Mouse (Mus musculus): ENCODE data around the gene Inca1. TPM values are rescaled to one million over a fixed set of nuclear protein-coding genes. Genes with fewer than 3 reads are reported as not detected.
A peak's percentile ranks its signal among the peaks of the same experiment; 100 is the strongest.

Gene Inca1
- polyA plus RNA-seq, 1 experiment from 2014 or later = 1.3 TPM

- WGBS = 11% methylated on average over 8 of the region's 8 CpGs
- no peak for ATAC-seq
- Histone ChIP-seq H3K9me3 (ENCODE audit: control insufficient read depth, low read length) (no peaks in the 10 kb centered on the region), H3K4me2 (ENCODE audit: low read length) (peak overlapping the region; percentile 67), H3K4me1 (replicated peaks; ENCODE audit: control insufficient read depth, insufficient read depth, low read length) (peaks cover 17% of the 10 kb centered on the region), H3K27me3 (replicated peaks; ENCODE audit: control insufficient read depth, insufficient read depth, low read length) (no peaks in the 10 kb centered on the region), H3K36me3 (ENCODE audit: control insufficient read depth, insufficient read depth) (peaks cover 5% of the 10 kb centered on the region), H3K9ac (replicated peaks; ENCODE audit: low read depth, low read length) (peak overlapping the region; percentile 91), H3K27ac (ENCODE audit: low read length) (0 out of 2 replicates have a peak overlapping the region, but pooled peaks have one; percentile 30), H3K4me3 (replicated peaks; ENCODE audit: low read length) (peak overlapping the region; percentile 80)
These were observed 11.6 kb downstream of the Inca1 start for GRCm38 (mm10) chr11:70688372-70688771.

DNA sequence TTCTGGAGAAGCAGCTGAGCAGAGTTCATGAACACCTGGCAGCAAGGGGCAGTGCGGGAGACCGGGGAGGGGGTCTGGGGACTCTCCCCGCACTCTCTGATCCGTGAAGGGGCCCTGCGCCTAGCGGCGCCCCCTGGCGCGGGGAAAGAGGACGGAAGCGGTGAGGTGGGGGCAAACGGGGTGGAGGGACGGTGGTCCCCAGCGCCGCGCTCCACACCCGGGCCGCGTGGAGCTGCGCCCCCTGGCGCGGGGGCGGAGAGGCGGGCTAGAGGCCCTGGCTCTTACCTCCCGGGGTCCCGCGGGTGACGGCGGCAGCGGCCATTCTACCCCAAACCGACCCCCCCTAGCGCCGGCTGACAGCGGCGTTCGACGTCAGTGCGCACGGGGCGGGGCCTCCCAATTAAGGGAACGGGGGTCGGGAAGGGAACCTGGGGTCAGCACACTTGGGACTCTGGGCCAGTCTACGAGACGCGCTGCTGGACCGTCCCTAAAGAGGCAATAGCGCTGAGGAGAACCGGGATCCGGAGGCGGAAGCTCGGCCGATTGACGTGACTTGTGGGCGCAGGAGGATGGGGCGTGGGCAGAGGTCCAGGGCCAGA is 12.3 kb downstream of the Inca1 start, which contains the start of gene Camta2:
Camta2 (minus strand) TSS at position 505 of the 599 bp plus-strand sequence.
- Histone ChIP-seq H3K4me3 (replicated peaks; ENCODE audit: low read length) (peak within 1 kb of the TSS; percentile 80), H3K9me3 (ENCODE audit: control insufficient read depth, low read length) (no peaks in the 10 kb centered on the region), H3K4me2 (ENCODE audit: low read length) (peak within 1 kb of the TSS; percentile 67), H3K9ac (replicated peaks; ENCODE audit: low read depth, low read length) (peak within 1 kb of the TSS; percentile 91), H3K27me3 (replicated peaks; ENCODE audit: control insufficient read depth, insufficient read depth, low read length) (no peaks in the 10 kb centered on the region), H3K36me3 (ENCODE audit: control insufficient read depth, insufficient read depth) (peaks cover 6% of the 10 kb centered on the region), H3K4me1 (replicated peaks; ENCODE audit: control insufficient read depth, insufficient read depth, low read length) (peaks cover 17% of the 10 kb centered on the region), H3K27ac (ENCODE audit: low read length) (peak within 1 kb of the TSS; percentile 80)
- WGBS = 0% methylated on average over 37 of the region's 55 CpGs
- ATAC-seq = peak; percentile 81

DNA sequence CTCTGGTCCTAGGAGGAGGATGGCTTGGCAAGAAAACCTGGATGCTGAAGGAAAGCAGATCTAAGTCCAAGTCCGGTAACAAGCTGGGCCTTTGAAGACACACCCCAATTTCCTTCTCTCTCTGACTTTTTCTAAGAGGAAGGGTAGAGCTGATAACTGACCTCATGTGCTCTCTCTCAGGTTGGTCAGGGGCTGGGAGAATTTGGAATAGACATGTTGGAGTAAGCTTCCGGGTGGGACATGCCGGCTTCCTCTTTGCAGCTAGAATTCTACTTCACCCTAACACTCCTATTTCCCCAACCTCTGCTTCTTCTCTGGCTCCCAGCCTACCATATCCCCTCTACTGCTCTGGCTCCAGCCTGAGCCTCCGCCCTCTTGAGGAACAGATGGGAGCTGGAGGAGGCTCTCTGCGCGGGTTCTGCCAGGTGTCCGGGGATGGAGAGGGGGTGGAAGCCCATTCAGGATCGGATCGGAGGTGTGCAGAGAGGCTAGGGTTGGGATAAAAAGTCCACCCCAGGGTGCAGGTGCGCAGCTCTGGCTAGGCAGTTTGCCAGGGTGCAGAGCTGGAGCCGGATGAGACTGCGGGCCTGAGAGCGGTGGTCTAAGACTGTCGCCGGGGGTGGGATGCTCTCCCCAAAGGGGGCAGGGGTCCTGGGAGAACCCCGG is 12.9 kb downstream of the Inca1 start:
- 5% methylated on average over 16 of the region's 16 CpGs for WGBS
- H3K9ac ChIP-seq (replicated peaks; ENCODE audit: low read depth, low read length) = peak overlapping the region; percentile 91
- H3K27ac ChIP-seq (ENCODE audit: low read length) = peak overlapping the region; percentile 80
- H3K4me3 ChIP-seq (replicated peaks; ENCODE audit: low read length) = peak overlapping the region; percentile 80
- peak; percentile 77 for ATAC-seq
- peaks cover 23% of the 10 kb centered on the region for H3K4me1 ChIP-seq (replicated peaks; ENCODE audit: control insufficient read depth, insufficient read depth, low read length)
- H3K36me3 ChIP-seq (ENCODE audit: control insufficient read depth, insufficient read depth) = peaks cover 6% of the 10 kb centered on the region
- no peaks in the 10 kb centered on the region for H3K27me3 ChIP-seq (replicated peaks; ENCODE audit: control insufficient read depth, insufficient read depth, low read length)
- H3K9me3 ChIP-seq (ENCODE audit: control insufficient read depth, low read length) = no peaks in the 10 kb centered on the region
- H3K4me2 ChIP-seq (ENCODE audit: low read length) = peak overlapping the region; percentile 67

DNA sequence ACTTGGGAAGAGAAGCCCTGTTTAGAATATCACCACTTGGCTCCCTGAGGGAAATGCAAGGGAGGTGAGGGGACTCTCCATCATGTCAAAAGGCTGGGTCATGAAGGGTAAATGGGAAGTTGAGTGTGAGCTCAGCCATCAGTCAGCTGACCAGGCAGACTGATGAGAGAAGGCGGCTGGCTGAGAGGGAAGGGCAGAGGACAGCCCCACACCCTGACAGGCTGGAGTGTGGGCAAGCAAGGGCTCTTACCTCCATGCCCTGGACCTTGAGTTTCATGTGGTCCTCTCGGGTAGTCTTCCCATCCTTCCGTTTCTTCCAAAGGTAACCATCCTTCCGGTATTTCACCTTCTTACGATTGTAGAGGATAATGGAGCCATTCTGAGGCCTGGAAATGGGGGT is 16.3 kb downstream of the Inca1 start:
- Histone ChIP-seq H3K9me3 (ENCODE audit: control insufficient read depth, low read length) (no peaks in the 10 kb centered on the region), H3K27ac (ENCODE audit: low read length) (no peak overlapping the region), H3K4me3 (replicated peaks; ENCODE audit: low read length) (no peak overlapping the region), H3K9ac (replicated peaks; ENCODE audit: low read depth, low read length) (no peak overlapping the region), H3K27me3 (replicated peaks; ENCODE audit: control insufficient read depth, insufficient read depth, low read length) (no peaks in the 10 kb centered on the region), H3K36me3 (ENCODE audit: control insufficient read depth, insufficient read depth) (peaks cover 12% of the 10 kb centered on the region), H3K4me1 (replicated peaks; ENCODE audit: control insufficient read depth, insufficient read depth, low read length) (peaks cover 23% of the 10 kb centered on the region), H3K4me2 (ENCODE audit: low read length) (no peak overlapping the region)
- WGBS = 89% methylated on average over 5 of the region's 5 CpGs
- ATAC-seq = no peak

DNA sequence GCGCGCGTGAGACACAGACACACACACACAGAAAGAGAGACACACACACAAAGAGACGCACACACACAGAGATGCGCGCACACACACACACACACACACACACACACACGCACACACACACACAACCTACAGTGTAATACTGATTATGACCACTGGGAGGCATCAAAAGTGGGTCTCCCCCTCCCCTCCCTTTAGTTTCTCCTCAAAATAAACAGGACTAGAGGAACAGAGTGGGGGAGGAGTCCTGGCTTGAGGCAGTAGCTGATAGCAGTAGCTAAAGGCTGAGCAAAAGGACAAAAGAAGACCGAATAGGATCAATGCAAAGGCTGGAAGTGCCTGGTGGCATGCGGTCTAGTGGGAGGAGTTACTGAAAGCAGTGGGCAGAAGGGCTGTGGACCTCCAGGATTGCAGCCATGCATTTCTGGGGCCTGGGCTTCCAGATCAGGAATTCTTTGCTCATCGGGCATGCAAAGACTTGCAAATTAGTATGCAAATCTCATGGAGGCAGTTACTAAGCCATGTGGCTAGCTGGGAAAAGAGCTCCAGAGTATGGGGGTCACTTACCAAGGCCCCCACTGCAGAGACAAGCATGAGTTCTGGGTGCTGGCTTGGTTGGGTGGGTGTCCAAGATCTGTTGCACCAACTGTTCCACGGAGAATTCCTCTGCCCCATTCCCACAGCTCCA is 17.9 kb downstream of the Inca1 start:
- peak; percentile 86 for ATAC-seq
- H3K27ac ChIP-seq (ENCODE audit: low read length) = peak overlapping the region; percentile 71
- peak overlapping the region; percentile 24; the same call in 1 of the 2 replicates for H3K4me2 ChIP-seq (ENCODE audit: low read length)
- 14% methylated on average over 11 of the region's 11 CpGs for WGBS
- no peaks in the 10 kb centered on the region for H3K9me3 ChIP-seq (ENCODE audit: control insufficient read depth, low read length)
- H3K4me1 ChIP-seq (replicated peaks; ENCODE audit: control insufficient read depth, insufficient read depth, low read length) = peaks cover 16% of the 10 kb centered on the region
- H3K36me3 ChIP-seq (ENCODE audit: control insufficient read depth, insufficient read depth) = peaks cover 12% of the 10 kb centered on the region
- H3K9ac ChIP-seq (replicated peaks; ENCODE audit: low read depth, low read length) = 0 out of 2 replicates have a peak overlapping the region, but pooled peaks have one; percentile 39
- no peak overlapping the region for H3K4me3 ChIP-seq (replicated peaks; ENCODE audit: low read length)
- no peaks in the 10 kb centered on the region for H3K27me3 ChIP-seq (replicated peaks; ENCODE audit: control insufficient read depth, insufficient read depth, low read length)

- Histone ChIP-seq H3K4me1 (replicated peaks; ENCODE audit: control insufficient read depth, insufficient read depth, low read length) (peaks cover 9% of the 10 kb centered on the region), H3K9ac (replicated peaks; ENCODE audit: low read depth, low read length) (no peak overlapping the region), H3K4me3 (replicated peaks; ENCODE audit: low read length) (no peak overlapping the region), H3K4me2 (ENCODE audit: low read length) (no peak overlapping the region), H3K9me3 (ENCODE audit: control insufficient read depth, low read length) (no peaks in the 10 kb centered on the region), H3K27ac (ENCODE audit: low read length) (no peak overlapping the region), H3K36me3 (ENCODE audit: control insufficient read depth, insufficient read depth) (peaks cover 12% of the 10 kb centered on the region), H3K27me3 (replicated peaks; ENCODE audit: control insufficient read depth, insufficient read depth, low read length) (no peaks in the 10 kb centered on the region)
- ATAC-seq = no peak
- WGBS = 68% methylated on average over 12 of the region's 12 CpGs
These were observed 18.8 kb downstream of the Inca1 start for GRCm38 (mm10) chr11:70681170-70681569.

DNA sequence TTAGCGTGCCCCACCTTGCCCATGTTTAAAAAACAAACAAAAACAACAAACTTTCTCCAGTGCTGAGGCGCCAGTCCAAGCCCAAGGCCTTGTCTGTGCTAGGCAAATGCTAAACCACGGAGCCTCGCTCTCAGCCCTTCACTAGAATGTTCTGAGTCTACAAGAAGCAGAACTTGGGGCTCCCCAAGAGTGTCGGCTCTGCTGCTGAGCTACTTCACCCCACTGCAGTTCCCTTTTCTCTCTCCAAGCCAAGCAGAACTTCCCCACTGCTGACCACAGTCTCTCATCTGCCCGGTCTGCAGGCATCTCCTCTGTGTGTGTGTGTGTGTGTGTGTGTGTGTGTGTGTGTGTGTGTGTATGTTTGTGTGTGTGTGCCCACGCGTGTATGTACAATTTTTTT is 20.1 kb downstream of the Inca1 start:
- no peak overlapping the region for H3K27ac ChIP-seq (ENCODE audit: low read length)
- WGBS = 92% methylated on average over 8 of the region's 8 CpGs
- no peaks in the 10 kb centered on the region for H3K9me3 ChIP-seq (ENCODE audit: control insufficient read depth, low read length)
- H3K4me1 ChIP-seq (replicated peaks; ENCODE audit: control insufficient read depth, insufficient read depth, low read length) = peaks cover 9% of the 10 kb centered on the region
- H3K4me3 ChIP-seq (replicated peaks; ENCODE audit: low read length) = no peak overlapping the region
- no peak overlapping the region for H3K9ac ChIP-seq (replicated peaks; ENCODE audit: low read depth, low read length)
- no peak overlapping the region for H3K4me2 ChIP-seq (ENCODE audit: low read length)
- no peaks in the 10 kb centered on the region for H3K27me3 ChIP-seq (replicated peaks; ENCODE audit: control insufficient read depth, insufficient read depth, low read length)
- no peak for ATAC-seq
- peaks cover 12% of the 10 kb centered on the region for H3K36me3 ChIP-seq (ENCODE audit: control insufficient read depth, insufficient read depth)

- ATAC-seq = no peak
- no peak overlapping the region for H3K4me3 ChIP-seq (replicated peaks; ENCODE audit: low read length)
- WGBS = 95% methylated on average over 8 of the region's 8 CpGs
- peaks cover 9% of the 10 kb centered on the region for H3K4me1 ChIP-seq (replicated peaks; ENCODE audit: control insufficient read depth, insufficient read depth, low read length)
- H3K9me3 ChIP-seq (ENCODE audit: control insufficient read depth, low read length) = no peaks in the 10 kb centered on the region
- peaks cover 12% of the 10 kb centered on the region for H3K36me3 ChIP-seq (ENCODE audit: control insufficient read depth, insufficient read depth)
- H3K27ac ChIP-seq (ENCODE audit: low read length) = no peak overlapping the region
- no peak overlapping the region for H3K9ac ChIP-seq (replicated peaks; ENCODE audit: low read depth, low read length)
- H3K4me2 ChIP-seq (ENCODE audit: low read length) = no peak overlapping the region
- no peaks in the 10 kb centered on the region for H3K27me3 ChIP-seq (replicated peaks; ENCODE audit: control insufficient read depth, insufficient read depth, low read length)
These were observed 20.6 kb downstream of the Inca1 start for GRCm38 (mm10) chr11:70679361-70679760.

- H3K36me3 ChIP-seq (ENCODE audit: control insufficient read depth, insufficient read depth) = peaks cover 8% of the 10 kb centered on the region
- H3K27ac ChIP-seq (ENCODE audit: low read length) = no peak overlapping the region
- no peak overlapping the region for H3K4me2 ChIP-seq (ENCODE audit: low read length)
- no peaks in the 10 kb centered on the region for H3K9me3 ChIP-seq (ENCODE audit: control insufficient read depth, low read length)
- peaks cover 9% of the 10 kb centered on the region for H3K4me1 ChIP-seq (replicated peaks; ENCODE audit: control insufficient read depth, insufficient read depth, low read length)
- no peak overlapping the region for H3K9ac ChIP-seq (replicated peaks; ENCODE audit: low read depth, low read length)
- no peak overlapping the region for H3K4me3 ChIP-seq (replicated peaks; ENCODE audit: low read length)
- WGBS = 76% methylated on average over 2 of the region's 2 CpGs
- no peak for ATAC-seq
- H3K27me3 ChIP-seq (replicated peaks; ENCODE audit: control insufficient read depth, insufficient read depth, low read length) = no peaks in the 10 kb centered on the region
These were observed 21.4 kb downstream of the Inca1 start for GRCm38 (mm10) chr11:70678576-70678975.

Data from forebrain, embryonic 16.5 days (tissue).